Mouse (Mus musculus) heart, postnatal 0 days (tissue): ENCODE results near the gene Cfap43.

Experiments used
- CTCF ChIP-seq: IDR thresholded peaks from 2 replicates; pipeline ENCODE4 v1.5.1; 2016; ENCODE audit warnings: antibody characterized with exemption, control low read depth, low read depth
- EP300 ChIP-seq: IDR thresholded peaks from 2 replicates; pipeline ENCODE4 v1.6.1; 2016; ENCODE audit warnings: antibody characterized with exemption, low read depth

- no peak for TF ChIP-seq CTCF
- TF ChIP-seq EP300: no peak
These were observed 34.6 kb downstream of the Cfap43 start for GRCm38 (mm10) chr19:47884296-47885085.
